Mouse (Mus musculus) myocyte (in vitro differentiated cells): Measurements from ENCODE around the gene Tmem101. TPM values are rescaled to one million over a fixed set of nuclear protein-coding genes. Genes with fewer than 3 reads are reported as not detected.

Source experiments
- H3K27me3 ChIP-seq: one replicate; pipeline ENCODE4 v1.6.1; 2011; ENCODE audit not compliant: control insufficient read depth, insufficient read depth, insufficient read length
- H3K36me3 ChIP-seq: one replicate; pipeline ENCODE4 v1.6.1; 2011; ENCODE audit not compliant: control insufficient read depth, insufficient read depth
- H3K4me2 ChIP-seq: one replicate; pipeline ENCODE4 v1.6.1; 2011; ENCODE audit warnings: low read depth, control low read depth
- H3K4me3 ChIP-seq: one replicate; pipeline ENCODE4 v1.5.1; 2011; ENCODE audit warnings: mild to moderate bottlenecking, control low read depth, moderate library complexity
- H3K79me2 ChIP-seq: one replicate; pipeline ENCODE4 v1.6.1; 2011; ENCODE audit not compliant: control insufficient read depth, insufficient read depth
- H3ac ChIP-seq: one replicate; pipeline ENCODE4 v1.6.1; 2011; ENCODE audit not compliant: control insufficient read depth, insufficient read length
- CEBPB ChIP-seq: IDR thresholded peaks from 2 replicates; pipeline ENCODE4 v1.6.1; 2011; ENCODE audit warnings: mild to moderate bottlenecking, moderate library complexity; ENCODE audit not compliant: poor library complexity, insufficient read depth, severe bottlenecking
- E2F4 ChIP-seq: IDR thresholded peaks from one replicate; pipeline ENCODE4 v1.6.1; 2011; ENCODE audit warnings: mild to moderate bottlenecking, control low read depth, moderate library complexity; ENCODE audit not compliant: insufficient read depth
- MAX ChIP-seq: IDR thresholded peaks from one replicate; pipeline ENCODE4 v1.6.1; 2011; ENCODE audit warnings: low read depth, mild to moderate bottlenecking, control low read depth
- MYOD1 ChIP-seq, 3 experiments: IDR thresholded peaks; one replicate each; pipeline ENCODE4 v1.6.1; 2011; ENCODE audit warnings: control low read depth in 2 of 3, low read depth in 2 of 3, mild to moderate bottlenecking in 2 of 3, moderate library complexity in 1 of 3; ENCODE audit not compliant: insufficient read length in 2 of 3, control insufficient read depth in 1 of 3
- MYOG ChIP-seq, 3 experiments: IDR thresholded peaks; one replicate each; pipeline ENCODE4 v1.6.1; 2011; ENCODE audit warnings: control low read depth in 2 of 3, low read depth in 2 of 3, mild to moderate bottlenecking in 2 of 3; ENCODE audit not compliant: insufficient read length in 2 of 3, control insufficient read depth in 1 of 3, insufficient read depth in 1 of 3
- POLR2A ChIP-seq: IDR thresholded peaks from one replicate; pipeline ENCODE4 v1.6.1; 2011; ENCODE audit warnings: low read depth, mild to moderate bottlenecking, control low read depth, moderate library complexity; ENCODE audit not compliant: insufficient read length
- POLR2AphosphoS2 ChIP-seq: IDR thresholded peaks from one replicate; pipeline ENCODE4 v1.6.1; 2011; ENCODE audit warnings: low read depth, control low read depth; ENCODE audit not compliant: insufficient read length
- REST ChIP-seq: IDR thresholded peaks from one replicate; pipeline ENCODE4 v1.6.1; 2011; ENCODE audit warnings: mild to moderate bottlenecking, control low read depth, moderate library complexity; ENCODE audit not compliant: insufficient read depth, insufficient read length
- SRF ChIP-seq: IDR thresholded peaks from one replicate; pipeline ENCODE4 v1.6.1; 2011; ENCODE audit warnings: low read depth; ENCODE audit not compliant: control insufficient read depth, insufficient read length
- TCF12 ChIP-seq: IDR thresholded peaks from one replicate; pipeline ENCODE4 v1.6.1; 2011; ENCODE audit warnings: mild to moderate bottlenecking, control low read depth; ENCODE audit not compliant: poor library complexity, insufficient read depth, severe bottlenecking
- TCF3 ChIP-seq: IDR thresholded peaks from one replicate; pipeline ENCODE4 v1.6.1; 2011; ENCODE audit warnings: low read depth, control low read depth; ENCODE audit not compliant: insufficient read length
- USF1 ChIP-seq: IDR thresholded peaks from one replicate; pipeline ENCODE4 v1.6.1; 2011; ENCODE audit warnings: low read depth, mild to moderate bottlenecking, control low read depth, moderate library complexity
- polyA plus RNA-seq: library from polyadenylated mRNA; unstranded; fragments of >200 nt; fragmentation: generic; extraction: Trizol; gene quantifications from one replicate; pipeline ENCODE4 v1.2.1, GENCODE M21; 2012; ENCODE audit warnings: missing spikeins

The Tmem101 gene
- polyA plus RNA-seq, 1 experiment, result 37.7 TPM

DNA sequence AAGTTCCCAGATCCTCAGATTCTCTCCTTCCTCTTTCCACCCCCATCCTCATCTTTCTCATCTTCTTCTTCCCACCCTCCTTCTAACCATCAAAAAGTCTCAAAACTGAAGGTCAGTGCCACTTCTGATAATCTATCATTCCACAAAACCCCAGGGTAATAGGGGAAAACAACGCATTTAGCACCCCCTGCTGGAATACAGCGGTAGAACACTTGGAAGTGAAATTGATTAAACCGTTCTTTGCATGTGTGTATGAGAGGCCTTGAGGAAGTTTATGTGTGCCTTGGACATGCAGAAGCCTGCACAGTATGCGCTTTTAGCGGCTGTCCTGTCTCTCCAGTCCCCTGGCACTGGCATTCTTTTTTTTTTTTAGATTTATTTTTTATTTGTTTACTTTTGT, 15.7 kb downstream of the Tmem101 start:
- Histone ChIP-seq H3K4me2 (no peak overlapping the region), H3ac (no peak overlapping the region), H3K27me3 (peaks cover 5% of the 10 kb centered on the region), H3K4me3 (no peak overlapping the region), H3K36me3 (no peaks in the 10 kb centered on the region), H3K79me2 (no peaks in the 10 kb centered on the region)
- TF ChIP-seq MYOG (IDR thresholded peaks at IDR 0.05; ENCODE audit: control insufficient read depth in 1 of 3, insufficient read depth in 1 of 3, insufficient read length in 2 of 3, low read depth in 2 of 3) (no peak), POLR2A (no peak), E2F4 (no peak)

GRCm38 (mm10) chr11:102138447-102138740, 17.8 kb downstream of the Tmem101 start:
- no peak overlapping the region for H3ac ChIP-seq
- no peaks in the 10 kb centered on the region for H3K36me3 ChIP-seq
- H3K4me3 ChIP-seq, result no peak overlapping the region
- peaks cover 5% of the 10 kb centered on the region for H3K27me3 ChIP-seq
- no peaks in the 10 kb centered on the region for H3K79me2 ChIP-seq
- TF ChIP-seq MAX (no peak), TCF12 (no peak), REST (no peak), POLR2A (no peak), TCF3 (no peak), E2F4 (no peak)
- H3K4me2 ChIP-seq, result peak overlapping the region; percentile 37

- peaks cover 8% of the 10 kb centered on the region for H3K27me3 ChIP-seq
- peak overlapping the region; percentile 37 for H3K4me2 ChIP-seq
- H3K4me3 ChIP-seq, result no peak overlapping the region
- H3ac ChIP-seq, result no peak overlapping the region
- TF ChIP-seq E2F4 (no peak), POLR2AphosphoS2 (no peak), USF1 (no peak), CEBPB (no peak), MAX (no peak), TCF3 (no peak), TCF12 (no peak)
- H3K36me3 ChIP-seq, result no peaks in the 10 kb centered on the region
- H3K79me2 ChIP-seq, result no peaks in the 10 kb centered on the region
These were observed 18.4 kb downstream of the Tmem101 start for GRCm38 (mm10) chr11:102137625-102138446.

GRCm38 (mm10) chr11:102134516-102134915, 21.7 kb downstream of the Tmem101 start:
- H3K4me3 ChIP-seq, result no peak overlapping the region
- H3K36me3 ChIP-seq, result no peaks in the 10 kb centered on the region
- H3ac ChIP-seq, result no peak overlapping the region
- H3K4me2 ChIP-seq, result no peak overlapping the region
- no peaks in the 10 kb centered on the region for H3K79me2 ChIP-seq
- TF ChIP-seq TCF12 (no peak), E2F4 (no peak), REST (no peak), MAX (no peak), MYOD1 (IDR thresholded peaks at IDR 0.05; ENCODE audit: control insufficient read depth in 1 of 3, insufficient read length in 2 of 3, low read depth in 2 of 3) (no peak), SRF (no peak), USF1 (no peak), MYOG (IDR thresholded peaks at IDR 0.05; ENCODE audit: control insufficient read depth in 1 of 3, insufficient read depth in 1 of 3, insufficient read length in 2 of 3, low read depth in 2 of 3) (no peak)
- peaks cover 33% of the 10 kb centered on the region for H3K27me3 ChIP-seq

DNA sequence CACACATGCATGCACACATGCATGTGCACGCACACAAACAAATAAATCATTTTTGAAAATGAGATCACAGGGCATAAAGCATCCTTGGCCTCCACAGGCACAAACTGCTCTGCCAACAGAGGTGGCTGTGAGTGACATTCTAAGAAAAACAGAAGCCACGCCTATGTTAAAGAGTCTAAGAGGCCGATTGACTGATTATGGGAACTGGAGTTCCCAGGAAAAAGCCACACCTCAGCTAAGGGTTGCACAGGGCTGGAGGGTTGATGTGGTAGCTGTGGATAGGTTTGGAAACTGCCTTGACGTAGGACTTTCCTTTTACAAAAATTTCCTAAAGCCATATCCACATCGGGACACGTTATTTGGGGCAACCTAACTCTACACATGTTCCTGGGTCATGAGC, 38.8 kb downstream of the Tmem101 start:
- TF ChIP-seq MYOG (IDR thresholded peaks at IDR 0.05; ENCODE audit: control insufficient read depth in 1 of 3, insufficient read depth in 1 of 3, insufficient read length in 2 of 3, low read depth in 2 of 3) (no peak), MAX (no peak), POLR2AphosphoS2 (no peak), USF1 (no peak), REST (no peak), SRF (no peak), TCF12 (no peak), CEBPB (no peak), MYOD1 (IDR thresholded peaks at IDR 0.05; ENCODE audit: control insufficient read depth in 1 of 3, insufficient read length in 2 of 3, low read depth in 2 of 3) (no peak), TCF3 (no peak), POLR2A (no peak), E2F4 (no peak)
- Histone ChIP-seq H3K4me2 (no peak overlapping the region), H3K4me3 (no peak overlapping the region), H3K36me3 (no peaks in the 10 kb centered on the region), H3ac (no peak overlapping the region), H3K27me3 (peaks cover 45% of the 10 kb centered on the region), H3K79me2 (no peaks in the 10 kb centered on the region)
